Mouse (Mus musculus) A20 (cell line): ENCODE measurements at regions not wholly inside any gene's neighbourhood (a gene's known extent, or its start where the extent isn't known, plus 50 kb on each side); places are given as distances from the start of the nearest gene placed in this dataset.
A peak's percentile ranks its signal among the peaks of the same experiment; 100 is the strongest.

ENCODE experiments used
- DNase-seq: peaks from one replicate; pipeline ENCODE4 v3.0.0-alpha.2; 2011; ENCODE audit warnings: low read depth, low spot score

- no peak for DNase-seq
These were observed 227.5 kb upstream of the Ndst3 start for GRCm38 (mm10) chr3:123918140-123918539.

GRCm38 (mm10) chr3:123952121-123952520 lies 261.5 kb upstream of the Ndst3 start:
- no peak for DNase-seq

GRCm38 (mm10) chr3:123967373-123967772 lies 276.7 kb upstream of the Ndst3 start:
- DNase-seq = no peak

GRCm38 (mm10) chr3:123972367-123972766 lies 281.7 kb upstream of the Ndst3 start:
- DNase-seq = no peak

GRCm38 (mm10) chr3:123973806-123974576 lies 283.3 kb upstream of the Ndst3 start:
- DNase-seq = no peak

- no peak for DNase-seq
These were observed 285.8 kb upstream of the Ndst3 start for GRCm38 (mm10) chr3:123976475-123976874.

- DNase-seq = no peak
These were observed 286.5 kb upstream of the Ndst3 start for GRCm38 (mm10) chr3:123977168-123977567.

- DNase-seq = no peak
These were observed 292.4 kb upstream of the Ndst3 start for GRCm38 (mm10) chr3:123983045-123983444.

GRCm38 (mm10) chr3:123983530-123983929 lies 292.9 kb upstream of the Ndst3 start:
- DNase-seq = no peak

GRCm38 (mm10) chr3:123984028-123984427 lies 293.4 kb upstream of the Ndst3 start:
- peak; percentile 44 for DNase-seq

- DNase-seq = no peak
These were observed 309.4 kb upstream of the Ndst3 start for GRCm38 (mm10) chr3:123999957-124000616.

GRCm38 (mm10) chr3:124000883-124001282 lies 310.2 kb upstream of the Ndst3 start:
- no peak for DNase-seq

GRCm38 (mm10) chr3:124011685-124012084 lies 309.0 kb upstream of the Tram1l1 start:
- DNase-seq = no peak

GRCm38 (mm10) chr3:124018618-124019017 lies 302.0 kb upstream of the Tram1l1 start:
- no peak for DNase-seq

- DNase-seq = no peak
These were observed 294.5 kb upstream of the Tram1l1 start for GRCm38 (mm10) chr3:124026188-124026587.

- DNase-seq = no peak
These were observed 253.6 kb upstream of the Tram1l1 start for GRCm38 (mm10) chr3:124067061-124067460.

GRCm38 (mm10) chr3:124067538-124067937 lies 253.1 kb upstream of the Tram1l1 start:
- no peak for DNase-seq

GRCm38 (mm10) chr3:124067971-124068370 lies 252.7 kb upstream of the Tram1l1 start:
- DNase-seq = no peak

GRCm38 (mm10) chr3:124069182-124069581 lies 251.5 kb upstream of the Tram1l1 start:
- DNase-seq = no peak

GRCm38 (mm10) chr3:124075974-124076606 lies 244.6 kb upstream of the Tram1l1 start:
- no peak for DNase-seq

GRCm38 (mm10) chr3:124092404-124093121 lies 228.1 kb upstream of the Tram1l1 start:
- DNase-seq = no peak

- no peak for DNase-seq
These were observed 206.7 kb upstream of the Tram1l1 start for GRCm38 (mm10) chr3:124113995-124114394.
